Mouse (Mus musculus) adrenal gland, postnatal 14 days (tissue): ENCODE results near the gene Raph1. TPM values are rescaled to one million over a fixed set of nuclear protein-coding genes. Genes with fewer than 3 reads are reported as not detected.
A peak's percentile ranks its signal among the peaks of the same experiment; 100 is the strongest.

Experiments
- DNase-seq: peaks from one replicate; pipeline ENCODE4 v3.0.0; 2021; ENCODE audit warnings: mixed read lengths
- long read RNA-seq, 2 experiments: library from polyadenylated mRNA; stranded (forward); transcript quantifications; one replicate each; pipeline ENCODE4 v2.0.0; 2021
- total RNA-seq: library from RNA; stranded (reverse); gene quantifications from 2 replicates; pipeline ENCODE4 v1.2.3, GENCODE M21; 2021

The Raph1 gene
- 95.8 and 154 TPM in 2 replicates for total RNA-seq
- long read RNA-seq, experiment 1, full-length matches to known transcripts, result 1 of 12 reads
- long read RNA-seq, experiment 1, partial matches to known transcripts, result 3 of 12 reads
- long read RNA-seq, experiment 1, other reads (novel, unspliced or antisense), result 8 of 12 reads
- long read RNA-seq, experiment 2, partial matches to known transcripts, result 5 of 11 reads
- long read RNA-seq, experiment 2, other reads (novel, unspliced or antisense), result 6 of 11 reads

DNA sequence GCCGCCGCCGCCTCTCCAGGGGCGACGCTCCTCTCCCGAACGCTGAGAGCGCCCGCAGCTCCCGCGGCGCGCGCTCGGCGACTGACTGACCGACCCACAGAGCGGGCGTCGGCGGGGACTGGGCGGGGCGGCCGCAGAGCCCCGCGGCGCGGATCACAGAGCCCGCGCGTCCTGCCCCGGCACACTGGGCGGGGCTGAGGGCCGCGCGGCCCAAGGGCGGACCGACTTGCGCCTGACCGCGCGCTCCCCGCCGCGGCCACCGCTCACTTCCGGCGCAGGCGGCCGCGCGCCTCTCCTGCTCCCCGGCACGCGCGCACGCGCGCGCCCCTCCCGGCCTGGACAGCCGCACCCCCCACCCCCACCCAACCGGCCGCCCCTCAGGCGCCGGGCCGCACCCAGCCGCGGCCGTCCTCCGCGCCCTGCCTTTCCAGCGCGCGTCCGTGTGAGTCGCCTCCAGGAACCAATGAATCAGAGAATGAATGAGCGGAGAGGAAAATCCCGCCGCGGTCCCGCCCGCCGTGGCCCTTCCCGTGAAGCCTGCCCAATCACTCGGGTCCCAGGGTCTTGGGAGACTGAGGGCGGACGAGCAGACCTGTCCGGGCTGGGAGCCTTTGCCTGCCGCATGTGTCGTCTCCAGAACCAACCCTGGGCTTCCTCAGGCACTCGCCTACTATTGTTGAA is at the start of gene Raph1:
Raph1 (minus strand) TSS at position 474 of the 681 bp plus-strand sequence.
- peak; percentile 93 for DNase-seq

DNA sequence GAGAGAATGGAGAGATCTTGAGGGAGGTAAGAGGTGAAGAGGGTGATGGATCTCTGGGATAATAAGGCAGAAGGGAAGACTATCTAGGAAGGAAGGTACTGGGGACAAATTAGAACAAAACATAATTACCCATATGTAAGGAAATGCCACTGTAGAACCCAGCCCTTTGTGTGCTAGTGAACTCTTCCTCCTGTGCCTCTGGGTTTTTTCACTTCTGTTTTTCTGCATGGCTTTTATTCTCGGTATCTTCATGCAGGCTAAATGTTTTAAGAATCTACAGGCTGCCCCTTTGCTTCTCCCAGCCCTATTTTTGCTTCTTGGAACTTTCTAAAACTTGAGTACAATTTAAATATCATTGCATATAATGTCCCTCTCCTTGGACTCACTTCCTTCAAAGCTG is 48.8 kb upstream of the Raph1 start:
- no peak for DNase-seq

- DNase-seq, result no peak
Observed at GRCm38 (mm10) chr1:60614902-60615301, 48.0 kb upstream of the Raph1 start.

DNA sequence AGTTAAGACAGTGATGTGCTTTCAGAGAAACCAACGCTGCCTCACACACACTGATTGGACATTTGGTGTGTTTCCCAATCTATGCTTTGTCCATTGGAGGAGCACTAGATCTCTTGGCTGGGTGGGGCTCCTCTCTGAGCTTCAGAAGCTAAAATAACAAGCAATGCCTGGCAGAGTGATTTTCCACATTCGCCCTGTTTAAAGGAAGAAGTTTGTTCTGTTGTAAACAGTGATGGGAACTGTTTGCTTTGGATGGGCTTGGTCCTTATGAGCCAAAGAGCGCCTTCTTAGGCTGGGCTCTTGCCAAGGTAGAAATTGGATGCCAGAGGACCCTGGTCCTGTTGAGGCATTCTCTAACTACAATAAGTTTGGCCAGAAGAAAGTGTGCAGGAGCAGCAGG is 45.1 kb upstream of the Raph1 start:
- no peak for DNase-seq

GRCm38 (mm10) chr1:60610631-60611030 is 43.7 kb upstream of the Raph1 start:
- DNase-seq, result no peak

DNA sequence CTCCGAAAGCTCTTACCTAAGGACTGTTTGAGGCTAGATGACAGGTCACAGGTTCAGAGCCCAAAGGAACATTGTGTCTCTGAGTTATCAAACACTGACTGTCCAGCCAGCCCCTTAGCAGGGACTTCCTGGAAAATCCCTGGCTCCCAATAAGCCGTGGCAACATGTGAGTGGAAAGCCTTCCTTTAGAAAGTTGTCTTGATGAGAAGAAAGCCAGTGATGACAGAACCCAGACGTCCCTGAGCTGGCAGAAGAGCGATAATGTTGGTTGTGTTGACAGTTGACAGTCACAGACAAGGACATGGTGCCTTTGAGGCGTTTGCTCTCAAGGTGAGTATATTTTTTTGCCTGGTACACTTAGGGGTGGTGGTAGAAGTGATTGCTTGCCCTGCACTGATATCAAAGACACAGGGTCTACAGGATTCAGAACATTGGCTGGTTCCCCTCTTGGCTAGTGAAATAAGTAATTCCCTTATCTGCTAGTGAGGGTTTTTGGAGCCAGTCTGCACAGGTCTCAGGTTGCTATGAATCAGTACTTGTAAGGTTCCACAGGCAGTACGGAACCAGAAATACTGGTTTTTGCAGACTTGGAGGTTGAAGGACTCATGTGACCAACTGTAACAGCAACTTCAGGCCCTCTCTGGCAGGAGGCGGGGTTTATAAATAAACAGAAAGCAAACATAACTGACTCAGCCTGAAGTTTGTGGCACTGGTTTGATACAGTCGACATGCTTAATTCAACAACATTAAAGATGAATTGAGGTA is 42.3 kb upstream of the Raph1 start:
- peak; percentile 23 for DNase-seq

DNA sequence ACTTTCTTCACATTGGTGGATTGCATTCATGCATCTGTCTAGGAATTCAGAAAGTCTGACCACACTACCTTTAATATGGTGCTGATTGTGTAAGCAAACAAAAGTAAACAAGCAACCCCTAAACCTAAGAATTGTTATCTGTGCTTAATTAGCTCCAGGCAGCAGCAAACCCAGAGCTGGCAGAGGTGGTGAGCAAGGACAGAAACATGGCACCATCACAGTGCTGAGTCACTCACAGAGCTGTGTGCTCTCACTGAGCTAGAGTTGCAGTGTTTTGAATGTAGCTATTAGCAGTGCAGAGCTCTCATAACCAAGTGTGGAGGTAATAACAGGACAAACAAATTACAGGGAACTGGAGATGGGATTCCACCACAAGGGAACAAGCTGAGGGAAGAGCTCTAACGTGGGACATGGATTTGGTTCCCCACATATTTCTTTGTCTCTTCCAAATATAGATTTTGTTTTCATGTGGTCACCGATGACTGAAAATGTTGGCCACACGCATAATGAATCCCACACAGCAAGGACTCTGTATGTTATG is 37.6 kb upstream of the Raph1 start:
- DNase-seq, result no peak

DNA sequence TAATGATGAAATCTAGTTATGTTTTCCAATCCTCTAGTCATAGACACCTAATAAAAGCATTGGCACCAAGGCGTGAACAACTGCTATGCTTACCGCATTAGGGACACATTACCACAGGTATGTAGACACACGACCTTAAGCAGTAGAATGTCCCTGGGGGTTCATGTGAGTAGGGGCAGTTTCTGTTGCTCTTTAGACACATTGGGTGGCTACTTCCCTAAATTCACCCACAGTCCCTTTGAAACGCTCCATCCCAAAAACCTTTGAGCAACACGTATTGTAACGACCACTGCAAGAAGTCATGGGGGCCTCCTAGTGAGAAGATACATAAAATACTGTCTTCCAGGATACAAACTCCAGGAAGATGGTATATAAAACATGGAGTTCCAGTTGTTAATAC is 33.8 kb upstream of the Raph1 start:
- no peak for DNase-seq

DNA sequence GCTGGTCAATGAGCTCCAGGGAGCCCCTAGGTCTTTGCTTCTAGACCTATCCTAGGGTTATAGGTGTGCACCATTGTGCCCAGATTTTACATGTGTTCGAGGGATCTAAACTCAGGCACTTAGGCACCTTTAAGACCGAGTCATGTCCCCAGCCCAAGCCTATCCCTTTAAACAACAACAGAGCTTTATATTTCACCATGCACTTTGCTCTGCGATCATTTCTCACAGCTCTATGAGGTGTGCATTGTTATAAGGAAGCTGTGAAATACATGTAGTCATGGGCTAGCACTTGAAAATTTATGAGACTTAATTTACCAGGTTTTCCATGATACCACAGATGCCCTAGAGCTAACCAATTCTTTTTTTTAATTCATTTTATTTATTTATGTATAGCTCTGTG is 33.0 kb upstream of the Raph1 start:
- DNase-seq, result no peak

DNA sequence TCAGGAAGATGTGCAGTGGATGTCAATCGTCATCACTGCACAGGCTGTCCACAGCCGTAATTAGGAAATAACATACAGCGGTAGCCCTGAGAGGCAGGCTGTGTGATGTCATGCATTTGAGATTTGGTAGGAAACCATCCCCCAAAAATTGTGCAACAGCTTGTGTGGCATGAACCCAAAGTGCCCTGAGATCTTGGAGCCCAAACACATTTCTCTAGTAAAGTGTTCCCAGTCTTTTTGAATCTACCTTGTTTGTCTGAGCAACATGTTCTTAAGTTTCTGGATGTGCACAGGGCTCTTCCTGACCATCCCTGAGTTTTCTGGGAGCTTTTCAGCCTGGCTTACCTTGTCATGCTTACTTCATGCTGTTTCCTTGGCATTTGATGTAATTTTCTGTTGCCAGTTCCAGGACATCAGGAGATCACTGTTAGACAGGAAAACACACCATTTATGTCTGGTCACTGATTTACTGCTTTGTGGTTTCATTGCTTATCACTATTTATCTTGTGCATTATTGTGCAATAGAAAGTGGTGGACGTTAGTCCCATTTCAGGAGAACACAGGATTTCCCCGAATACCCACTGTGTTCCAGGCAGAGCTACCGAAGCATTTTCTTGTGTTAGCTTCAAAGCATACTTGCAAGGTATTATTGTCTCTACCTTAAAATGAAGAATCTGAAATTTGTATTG is 32.3 kb upstream of the Raph1 start:
- peak; percentile 66 for DNase-seq

GRCm38 (mm10) chr1:60596386-60597320 is 29.7 kb upstream of the Raph1 start:
- DNase-seq, result peak; percentile 24

- DNase-seq, result peak; percentile 33
Observed at GRCm38 (mm10) chr1:60593101-60593500, 26.2 kb upstream of the Raph1 start.

DNA sequence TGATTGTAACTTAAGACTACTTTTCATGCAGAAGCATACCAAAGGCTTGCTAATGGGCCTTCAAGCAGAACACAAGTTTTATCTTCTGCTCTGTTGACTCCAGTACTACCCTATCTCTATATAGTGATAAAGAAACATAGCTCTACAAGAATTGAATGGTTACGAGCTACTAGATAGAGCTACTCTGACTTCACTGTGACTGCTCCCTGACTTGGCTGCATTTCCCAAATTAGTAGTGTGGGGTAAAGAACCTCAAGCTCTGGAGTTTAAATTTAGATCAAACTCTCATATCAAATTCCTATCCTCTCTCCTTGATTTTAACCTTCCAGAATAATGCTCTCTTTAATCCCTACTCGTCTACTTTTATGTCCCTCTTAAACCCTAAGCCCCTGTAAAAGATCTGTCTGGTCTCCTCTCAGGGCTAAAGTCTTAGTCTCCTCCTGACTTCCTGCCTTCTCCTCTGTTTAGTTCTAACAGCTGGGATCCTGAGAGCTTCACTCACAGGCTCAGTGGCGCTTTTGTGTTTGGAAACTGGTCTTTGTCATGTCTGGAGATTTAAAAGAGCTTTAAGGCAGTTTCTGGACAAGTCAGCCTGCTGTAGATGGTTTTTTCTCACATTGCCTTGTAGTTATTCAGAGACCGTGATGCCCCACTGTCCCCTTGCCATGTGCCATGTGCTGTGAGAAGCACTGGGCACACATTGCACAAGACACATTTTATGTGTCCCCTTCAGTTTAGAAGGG is 22.2 kb upstream of the Raph1 start:
- no peak for DNase-seq

- DNase-seq, result no peak
Observed at GRCm38 (mm10) chr1:60580990-60581389, 14.1 kb upstream of the Raph1 start.

DNA sequence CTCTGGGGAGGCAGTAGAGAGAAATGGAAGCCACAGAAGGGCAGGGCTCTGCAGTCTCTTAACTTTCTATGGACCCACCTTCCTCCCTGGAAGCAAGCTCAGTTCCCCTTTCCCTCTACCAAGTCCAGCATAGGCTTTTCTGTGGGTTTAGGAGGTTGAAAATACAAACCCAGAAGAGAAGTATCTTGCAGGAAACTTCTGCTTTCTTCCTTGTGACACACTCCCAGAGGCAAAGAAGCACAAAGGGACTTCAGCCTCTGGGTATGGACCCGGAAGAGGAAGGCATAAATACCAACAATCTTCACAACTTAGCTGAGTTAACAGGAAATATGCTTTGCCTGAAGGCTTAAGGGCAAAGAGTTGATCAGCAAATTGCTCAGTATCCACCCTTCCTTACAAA is 13.0 kb upstream of the Raph1 start:
- no peak for DNase-seq

DNA sequence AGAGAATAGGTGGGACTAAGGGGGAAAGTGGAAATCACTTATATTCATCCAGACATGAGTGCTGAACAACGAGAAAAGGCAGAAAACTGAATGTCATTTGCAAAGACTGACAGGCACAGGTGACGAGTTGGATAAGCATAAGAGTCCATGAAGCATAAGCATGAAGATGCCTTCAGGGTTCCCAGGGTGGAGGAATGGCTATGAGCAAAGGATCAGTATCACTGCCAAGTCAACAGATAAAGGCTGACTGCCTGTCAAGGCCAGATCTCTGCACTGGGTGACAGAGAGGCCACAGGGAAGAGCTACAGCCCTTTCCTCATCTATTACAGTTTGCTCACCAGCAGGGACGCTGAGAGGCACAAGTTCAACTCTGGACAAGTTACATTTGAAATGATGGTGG is 5.8 kb upstream of the Raph1 start:
- peak; percentile 56 for DNase-seq

DNA sequence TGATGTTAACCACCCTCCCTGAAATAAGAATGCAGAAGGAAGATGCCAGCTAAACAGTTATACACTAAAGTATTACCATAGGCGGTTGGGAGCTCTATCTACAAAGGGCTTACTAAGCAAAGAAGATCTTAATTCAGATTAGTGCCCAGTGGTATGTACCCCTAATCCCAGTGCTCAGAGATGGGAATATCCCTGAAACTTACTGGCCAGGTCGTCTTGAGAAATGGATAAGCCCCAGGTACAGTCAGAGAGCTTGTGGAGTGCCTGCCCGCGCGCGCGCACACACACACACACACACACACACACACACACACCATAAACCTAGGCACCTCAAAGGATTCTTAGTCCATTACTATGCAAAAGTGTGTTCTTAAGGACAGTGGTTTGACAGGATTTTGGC is 2.8 kb upstream of the Raph1 start:
- no peak for DNase-seq

- no peak for DNase-seq
Observed at GRCm38 (mm10) chr1:60569210-60569609, 2.3 kb upstream of the Raph1 start.

- DNase-seq, result no peak
Observed at GRCm38 (mm10) chr1:60567321-60567720, 417 bp upstream of the Raph1 start.

DNA sequence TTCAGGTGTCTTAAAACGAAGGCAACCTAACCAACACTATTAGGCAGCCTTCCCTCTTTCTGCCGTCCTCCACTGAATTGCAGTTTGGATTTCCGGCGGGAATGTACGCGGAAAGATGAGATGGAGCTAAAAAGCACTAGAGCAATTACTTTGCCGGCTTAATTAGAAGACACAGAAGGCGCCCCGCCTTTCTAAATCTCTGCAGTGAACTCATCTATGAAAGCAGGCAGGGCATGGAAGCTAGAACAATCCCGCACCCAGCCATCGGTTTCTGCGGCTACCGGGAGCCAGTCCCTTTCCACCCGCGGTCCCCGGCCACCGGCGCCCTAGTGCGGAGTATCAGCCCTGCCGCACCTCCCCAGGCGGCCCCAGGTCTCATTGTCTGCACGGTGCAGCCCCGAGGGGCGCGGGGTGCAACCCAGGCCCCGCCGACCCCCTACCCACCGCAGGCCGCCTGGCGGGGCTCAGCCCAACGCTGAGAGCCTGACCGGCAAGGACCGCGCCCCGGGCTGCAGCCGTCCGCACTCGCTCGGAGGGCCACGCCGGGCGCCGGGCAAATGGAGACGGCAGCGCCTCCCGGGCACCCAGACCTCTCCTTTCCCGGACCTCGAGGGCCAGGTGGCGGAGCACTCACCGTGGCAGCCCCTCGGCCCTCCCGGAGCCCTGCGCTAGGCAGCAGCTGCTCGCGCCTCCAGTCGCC is 823 bp downstream of the Raph1 start:
- no peak for DNase-seq
